Mouse (Mus musculus): Measurements from ENCODE around the gene Olfr1512. TPM values are rescaled to one million over a fixed set of nuclear protein-coding genes. Genes with fewer than 3 reads are reported as not detected.

The Olfr1512 gene
- total and polyA plus RNA-seq, 3 experiments: 0.23 to 0.24 TPM; not detected in 1

- Histone ChIP-seq H3K27ac (ENCODE audit: control insufficient read depth, low read depth, low read length) (no peak within 1 kb of the TSS), H3K9ac (ENCODE audit: control insufficient read depth, low read depth, low read length, poor library complexity, severe bottlenecking) (no peak within 1 kb of the TSS), H3K4me3 (ENCODE audit: control insufficient read depth in 1 of 2, insufficient read depth in 1 of 2, low read depth in 2 of 2, low read length in 2 of 2) (no peak within 1 kb of the TSS), H3K27me3 (ENCODE audit: control insufficient read depth in 1 of 2, insufficient read depth in 2 of 2, low read length in 2 of 2) (peaks cover 15 to 42% of the 10 kb centered on the region in 2 experiments), H3K9me3 (replicated peaks; ENCODE audit: insufficient read depth, low read length) (no peaks in the 10 kb centered on the region), H3K79me2 (ENCODE audit: control insufficient read depth, insufficient read depth, low read length, poor library complexity) (no peaks in the 10 kb centered on the region), H3K36me3 (ENCODE audit: control insufficient read depth in 1 of 2, insufficient read depth in 2 of 2, low read length in 2 of 2) (no peaks in the 10 kb centered on the region), H3K4me1 (ENCODE audit: control insufficient read depth in 1 of 2, insufficient read depth in 2 of 2, low read length in 2 of 2) (no peaks in the 10 kb centered on the region)
- DNase-seq (ENCODE audit: low read depth, low spot score): no peak
- no peak for TF ChIP-seq USF2 (IDR thresholded peaks at IDR 0.05; ENCODE audit: borderline replicate concordance in 1 of 2, insufficient read depth in 1 of 2, low read depth in 1 of 2, low read length in 2 of 2)
- TF ChIP-seq E2F4 (IDR thresholded peaks at IDR 0.05; ENCODE audit: borderline replicate concordance, low read depth, low read length): no peak
- no peak for TF ChIP-seq UBTF (IDR thresholded peaks at IDR 0.05; ENCODE audit: borderline replicate concordance, insufficient read depth, low read depth, low read length)
- TF ChIP-seq SIN3A (IDR thresholded peaks at IDR 0.05; ENCODE audit: low read length): no peak
Measured at GRCm38 (mm10) chr14:52327910-52328812, 50.8 kb downstream of the Olfr1512 start, which contains the start of gene Sall2. TSS of gene Sall2 (minus strand) at chr14:52328762.

DNA sequence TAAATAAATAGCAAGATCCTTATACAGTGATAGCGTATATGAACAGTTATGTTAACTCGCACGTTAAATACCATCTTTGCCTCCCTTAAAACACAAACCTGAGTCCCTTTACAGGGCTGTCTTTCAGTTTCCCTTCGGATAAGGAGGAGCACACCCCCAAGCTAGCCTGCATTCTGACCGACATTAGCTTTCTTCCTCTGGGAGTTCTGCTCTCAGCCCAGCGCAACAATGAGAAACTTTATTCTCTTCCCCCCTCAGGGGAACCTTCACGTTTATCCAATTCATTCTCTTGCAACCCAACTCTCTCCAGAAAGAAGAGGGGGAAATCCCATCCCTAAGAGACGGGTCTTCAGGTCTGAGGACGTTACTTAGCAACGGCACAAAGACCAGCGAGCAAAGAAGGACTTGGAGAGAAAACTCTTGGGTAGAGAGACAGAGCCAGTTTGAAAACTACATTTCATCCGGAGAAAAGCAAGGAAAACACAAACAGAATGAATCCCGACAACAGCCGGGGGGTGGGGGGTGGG, 51.5 kb downstream of the Olfr1512 start:
- H3K4me1 ChIP-seq (ENCODE audit: control insufficient read depth in 1 of 2, insufficient read depth in 2 of 2, low read length in 2 of 2): no peaks in the 10 kb centered on the region

GRCm38 (mm10) chr14:52325890-52326289, 53.1 kb downstream of the Olfr1512 start:
- H3K27me3 ChIP-seq (ENCODE audit: control insufficient read depth in 1 of 2, insufficient read depth in 2 of 2, low read length in 2 of 2): peaks cover 18 to 42% of the 10 kb centered on the region in 2 experiments

More for the DNA sequence above, 51.5 kb downstream of the Olfr1512 start:
- TF ChIP-seq ETS1 (IDR thresholded peaks at IDR 0.05; ENCODE audit: low read depth, low read length): no peak
- Histone ChIP-seq H3K79me2 (ENCODE audit: control insufficient read depth, insufficient read depth, low read length, poor library complexity) (no peaks in the 10 kb centered on the region), H3K4me3 (ENCODE audit: control insufficient read depth in 1 of 2, insufficient read depth in 1 of 2, low read depth in 2 of 2, low read length in 2 of 2) (no peak overlapping the region), H3K27me3 (ENCODE audit: control insufficient read depth in 1 of 2, insufficient read depth in 2 of 2, low read length in 2 of 2) (peaks cover 18 to 45% of the 10 kb centered on the region in 2 experiments), H3K9ac (ENCODE audit: control insufficient read depth, low read depth, low read length, poor library complexity, severe bottlenecking) (no peak overlapping the region), H3K36me3 (ENCODE audit: control insufficient read depth in 1 of 2, insufficient read depth in 2 of 2, low read length in 2 of 2) (no peaks in the 10 kb centered on the region), H3K27ac (ENCODE audit: control insufficient read depth, low read depth, low read length) (no peak overlapping the region), H3K9me3 (replicated peaks; ENCODE audit: insufficient read depth, low read length) (no peaks in the 10 kb centered on the region)
- no peak for DNase-seq (ENCODE audit: low read depth, low spot score)

More at GRCm38 (mm10) chr14:52325890-52326289, 53.1 kb downstream of the Olfr1512 start:
- Histone ChIP-seq H3K27ac (ENCODE audit: control insufficient read depth, low read depth, low read length) (no peak overlapping the region), H3K4me3 (ENCODE audit: control insufficient read depth in 1 of 2, insufficient read depth in 1 of 2, low read depth in 2 of 2, low read length in 2 of 2) (no peak overlapping the region), H3K9me3 (replicated peaks; ENCODE audit: insufficient read depth, low read length) (no peaks in the 10 kb centered on the region), H3K4me1 (ENCODE audit: control insufficient read depth in 1 of 2, insufficient read depth in 2 of 2, low read length in 2 of 2) (no peaks in the 10 kb centered on the region), H3K36me3 (ENCODE audit: control insufficient read depth in 1 of 2, insufficient read depth in 2 of 2, low read length in 2 of 2) (no peaks in the 10 kb centered on the region), H3K79me2 (ENCODE audit: control insufficient read depth, insufficient read depth, low read length, poor library complexity) (no peaks in the 10 kb centered on the region), H3K9ac (ENCODE audit: control insufficient read depth, low read depth, low read length, poor library complexity, severe bottlenecking) (no peak overlapping the region)
- TF ChIP-seq ZNF384 (IDR thresholded peaks at IDR 0.05; ENCODE audit: low read depth, low read length) (no peak), USF2 (IDR thresholded peaks at IDR 0.05; ENCODE audit: borderline replicate concordance in 1 of 2, insufficient read depth in 1 of 2, low read depth in 1 of 2, low read length in 2 of 2) (no peak), TBP (IDR thresholded peaks at IDR 0.05; ENCODE audit: low read depth, low read length) (no peak), CTCF (IDR thresholded peaks at IDR 0.05 in 2 of 3, conservative IDR thresholded peaks at IDR 0.05 in 1 of 3; ENCODE audit: control insufficient read depth in 1 of 3, insufficient read depth in 1 of 3, low read depth in 2 of 3, low read length in 3 of 3, poor library complexity in 1 of 3, severe bottlenecking in 1 of 3) (peak in 1 of 3 experiments; percentile 19; a peak in 3 of 6 replicates)
- DNase-seq (ENCODE audit: low read depth, low spot score): no peak

Other genes starting within 250 kb of the Olfr1512 start
- 87.1 and 97.3 TPM in 2 replicates for gene Supt16, start 181.8 kb downstream of the Olfr1512 start, total RNA-seq (2012; rRNA removed)
- 100 to 1,000 TPM; 114 to 145 TPM for gene Supt16, start 181.8 kb downstream of the Olfr1512 start, polyA plus RNA-seq (2012; ENCODE audit: insufficient read depth in 1 of 2, insufficient read length in 2 of 2, low read depth in 1 of 2, low replicate concordance in 2 of 2, missing spikeins in 1 of 2)
- gene Chd8, start 121.4 kb downstream of the Olfr1512 start, total RNA-seq (2012; rRNA removed): 46.5 and 47.5 TPM in 2 replicates
- gene Chd8, start 121.4 kb downstream of the Olfr1512 start, polyA plus RNA-seq (2012; ENCODE audit: insufficient read depth in 1 of 2, insufficient read length in 2 of 2, low read depth in 1 of 2, low replicate concordance in 2 of 2, missing spikeins in 1 of 2): 10 to 100 TPM; 73.5 to 85.6 TPM
- gene Tox4, start 100.0 kb downstream of the Olfr1512 start, total RNA-seq (2012; rRNA removed): 35.1 and 39.0 TPM in 2 replicates
- 10 to 100 TPM in 1 of 2 experiments, not detected in 1; 42.2 TPM for gene Tox4, start 100.0 kb downstream of the Olfr1512 start, polyA plus RNA-seq (2012; ENCODE audit: insufficient read depth in 1 of 2, insufficient read length in 2 of 2, low read depth in 1 of 2, low replicate concordance in 2 of 2, missing spikeins in 1 of 2)
- 2.9 and 3.0 TPM in 2 replicates for gene Rab2b, start 99.6 kb downstream of the Olfr1512 start, total RNA-seq (2012; rRNA removed)
- gene Rab2b, start 99.6 kb downstream of the Olfr1512 start, polyA plus RNA-seq (2012; ENCODE audit: insufficient read depth in 1 of 2, insufficient read length in 2 of 2, low read depth in 1 of 2, low replicate concordance in 2 of 2, missing spikeins in 1 of 2): 1 to 10 TPM in 1 of 2 experiments, not detected in 1; 5.9 TPM
- 40.3 and 49.8 TPM in 2 replicates for gene Mettl3, start 74.0 kb downstream of the Olfr1512 start, total RNA-seq (2012; rRNA removed)
- gene Mettl3, start 74.0 kb downstream of the Olfr1512 start, polyA plus RNA-seq (2012; ENCODE audit: insufficient read depth in 1 of 2, insufficient read length in 2 of 2, low read depth in 1 of 2, low replicate concordance in 2 of 2, missing spikeins in 1 of 2): 10 to 100 TPM in 1 of 2 experiments, not detected in 1; 50.7 TPM
- gene Sall2, start 50.4 kb downstream of the Olfr1512 start, total RNA-seq (2012; rRNA removed): not detected in 2 replicates
- gene Sall2, start 50.4 kb downstream of the Olfr1512 start, polyA plus RNA-seq (2012; ENCODE audit: insufficient read depth in 1 of 2, insufficient read length in 2 of 2, low read depth in 1 of 2, low replicate concordance in 2 of 2, missing spikeins in 1 of 2): not detected
- gene Olfr1513, start 22.8 kb downstream of the Olfr1512 start, total RNA-seq (2012; rRNA removed): 0.08 TPM in 1 of 2 replicates, not detected in the other
- gene Olfr1513, start 22.8 kb downstream of the Olfr1512 start, polyA plus RNA-seq (2012; ENCODE audit: insufficient read depth in 1 of 2, insufficient read length in 2 of 2, low read depth in 1 of 2, low replicate concordance in 2 of 2, missing spikeins in 1 of 2): not detected
- not detected in 2 replicates for gene Olfr1511, start 18.2 kb upstream of the Olfr1512 start, total RNA-seq (2012; rRNA removed)
- gene Olfr1511, start 18.2 kb upstream of the Olfr1512 start, polyA plus RNA-seq (2012; ENCODE audit: insufficient read depth in 1 of 2, insufficient read length in 2 of 2, low read depth in 1 of 2, low replicate concordance in 2 of 2, missing spikeins in 1 of 2): not detected
- gene Olfr1510, start 35.2 kb upstream of the Olfr1512 start, total RNA-seq (2012; rRNA removed): not detected in 2 replicates
- gene Olfr1510, start 35.2 kb upstream of the Olfr1512 start, polyA plus RNA-seq (2012; ENCODE audit: insufficient read depth in 1 of 2, insufficient read length in 2 of 2, low read depth in 1 of 2, low replicate concordance in 2 of 2, missing spikeins in 1 of 2): not detected
- gene Olfr1509, start 63.8 kb upstream of the Olfr1512 start, total RNA-seq (2012; rRNA removed): not detected in 2 replicates
- gene Olfr1509, start 63.8 kb upstream of the Olfr1512 start, polyA plus RNA-seq (2012; ENCODE audit: insufficient read depth in 1 of 2, insufficient read length in 2 of 2, low read depth in 1 of 2, low replicate concordance in 2 of 2, missing spikeins in 1 of 2): not detected
- gene Olfr1508, start 88.3 kb upstream of the Olfr1512 start, total RNA-seq (2012; rRNA removed): not detected in 2 replicates
- not detected for gene Olfr1508, start 88.3 kb upstream of the Olfr1512 start, polyA plus RNA-seq (2012; ENCODE audit: insufficient read depth in 1 of 2, insufficient read length in 2 of 2, low read depth in 1 of 2, low replicate concordance in 2 of 2, missing spikeins in 1 of 2)
- gene Olfr1507, start 116.6 kb upstream of the Olfr1512 start, total RNA-seq (2012; rRNA removed): not detected in 2 replicates
- not detected for gene Olfr1507, start 116.6 kb upstream of the Olfr1512 start, polyA plus RNA-seq (2012; ENCODE audit: insufficient read depth in 1 of 2, insufficient read length in 2 of 2, low read depth in 1 of 2, low replicate concordance in 2 of 2, missing spikeins in 1 of 2)